Mouse (Mus musculus) mouse embryonic stem cell (cell line): ENCODE data around the gene Eaf1.

ENCODE experiments used
- in situ Hi-C, 2 experiments: fragments of 300-500 bp; cut with MboI; formaldehyde crosslinking; loops; 1 replicate in 1 of 2; 3 replicates in 1 of 2; pipeline ENCODE4 v1.14.3; 2019 to 2020; ENCODE audit warnings: low sequenced_read_pairs in 2 of 2, low pct_unique_long_range_greater_than_20kb in 1 of 2, mixed read lengths in 1 of 2; ENCODE audit not compliant: unreplicated experiment in 1 of 2

The Eaf1 gene

DNA sequence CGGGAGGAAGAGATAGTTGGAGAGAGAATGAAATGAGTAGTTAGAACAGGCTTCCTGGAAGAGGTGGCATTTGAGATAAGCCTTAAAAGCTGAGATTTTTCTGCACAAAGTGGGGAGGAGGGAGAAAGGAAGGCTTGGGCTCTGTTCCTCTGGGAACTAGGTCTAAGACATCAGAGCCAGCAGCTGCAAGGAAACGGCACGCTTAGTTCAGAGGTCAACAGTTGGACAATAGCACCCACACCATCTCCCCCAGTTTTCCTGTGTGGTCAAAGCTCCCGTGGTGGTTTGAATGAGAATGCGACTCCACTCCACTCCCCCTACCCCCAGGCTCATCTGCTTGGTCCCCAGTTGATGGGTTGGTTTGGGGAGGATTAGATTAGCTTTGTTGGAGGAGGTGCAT, 65.0 kb downstream of the Eaf1 start:
- in situ Hi-C loops, result no loop called here
